Mouse (Mus musculus): ENCODE data around the gene Insig1.

Gene Insig1

GRCm38 (mm10) chr5:28063989-28064624 is 7.1 kb upstream of the Insig1 start:
- DNase-seq (ENCODE audit: low spot score): no peak

- DNase-seq (ENCODE audit: low spot score): no peak
Measured at GRCm38 (mm10) chr5:28065275-28065674, 5.9 kb upstream of the Insig1 start.

- no peak for DNase-seq (ENCODE audit: low spot score)
Measured at GRCm38 (mm10) chr5:28066311-28066710, 4.9 kb upstream of the Insig1 start.

GRCm38 (mm10) chr5:28070149-28070827 is 875 bp upstream of the Insig1 start:
- DNase-seq (ENCODE audit: low spot score): peak; percentile 2

- peak; percentile 24 for DNase-seq (ENCODE audit: low spot score)
Measured at GRCm38 (mm10) chr5:28071456-28072223, 477 bp downstream of the Insig1 start.

- DNase-seq (ENCODE audit: low spot score): no peak
Measured at GRCm38 (mm10) chr5:28079431-28079830, 8.3 kb downstream of the Insig1 start.

GRCm38 (mm10) chr5:28081127-28081526 is 10.0 kb downstream of the Insig1 start:
- no peak for DNase-seq (ENCODE audit: low spot score)

GRCm38 (mm10) chr5:28081822-28082221 is 10.7 kb downstream of the Insig1 start:
- no peak for DNase-seq (ENCODE audit: low spot score)

GRCm38 (mm10) chr5:28082312-28082711 is 11.1 kb downstream of the Insig1 start:
- no peak for DNase-seq (ENCODE audit: low spot score)

- no peak for DNase-seq (ENCODE audit: low spot score)
Measured at GRCm38 (mm10) chr5:28082796-28083195, 11.6 kb downstream of the Insig1 start.

- no peak for DNase-seq (ENCODE audit: low spot score)
Measured at GRCm38 (mm10) chr5:28084743-28085142, 13.6 kb downstream of the Insig1 start.

- no peak for DNase-seq (ENCODE audit: low spot score)
Measured at GRCm38 (mm10) chr5:28090547-28090946, 19.4 kb downstream of the Insig1 start.

GRCm38 (mm10) chr5:28092327-28092726 is 21.2 kb downstream of the Insig1 start:
- DNase-seq (ENCODE audit: low spot score): no peak

- DNase-seq (ENCODE audit: low spot score): peak; percentile 62
Measured at GRCm38 (mm10) chr5:28093874-28094273, 22.7 kb downstream of the Insig1 start.

GRCm38 (mm10) chr5:28094393-28094792 is 23.2 kb downstream of the Insig1 start:
- DNase-seq (ENCODE audit: low spot score): no peak

- no peak for DNase-seq (ENCODE audit: low spot score)
Measured at GRCm38 (mm10) chr5:28094846-28095245, 23.7 kb downstream of the Insig1 start.

- no peak for DNase-seq (ENCODE audit: low spot score)
Measured at GRCm38 (mm10) chr5:28095671-28096070, 24.5 kb downstream of the Insig1 start.

GRCm38 (mm10) chr5:28106966-28107365 is 35.8 kb downstream of the Insig1 start:
- no peak for DNase-seq (ENCODE audit: low spot score)

GRCm38 (mm10) chr5:28107974-28108373 is 36.8 kb downstream of the Insig1 start:
- no peak for DNase-seq (ENCODE audit: low spot score)

- no peak for DNase-seq (ENCODE audit: low spot score)
Measured at GRCm38 (mm10) chr5:28110881-28111280, 39.7 kb downstream of the Insig1 start.

GRCm38 (mm10) chr5:28117251-28117880 is 46.2 kb downstream of the Insig1 start:
- DNase-seq (ENCODE audit: low spot score): no peak

GRCm38 (mm10) chr5:28117882-28118530 is 46.8 kb downstream of the Insig1 start:
- DNase-seq (ENCODE audit: low spot score): no peak

Data from ovary, postnatal 10 days (tissue).